Mouse (Mus musculus) bone marrow, adult 2 months (tissue): ENCODE data around the gene Swi5.

Experiments
- CTCF ChIP-seq: fragments of 200-500 bp; IDR thresholded peaks from 2 replicates; pipeline ENCODE4 v1.5.1; 2011; ENCODE audit warnings: low read length, control low read depth; ENCODE audit not compliant: control insufficient read depth, insufficient read depth
- POLR2A ChIP-seq: fragments of 200-500 bp; IDR thresholded peaks from 2 replicates; pipeline ENCODE4 v1.6.1; 2011; ENCODE audit warnings: low read depth, mild to moderate bottlenecking, control low read depth, low read length, borderline replicate concordance; ENCODE audit not compliant: control insufficient read depth

GRCm38 (mm10) chr2:32237571-32237970 lies 50.3 kb downstream of the Swi5 start:
- no peak for TF ChIP-seq CTCF
- no peak for TF ChIP-seq POLR2A
